Mouse (Mus musculus): ENCODE measurements around the gene Shc1. TPM values are rescaled to one million over a fixed set of nuclear protein-coding genes. Genes with fewer than 3 reads are reported as not detected.
"Not testable (repeated sequence)": the region's sequence is repeated elsewhere in the genome, so short reads cannot be mapped to it uniquely, and the experiment has no call there.

Shc1 gene
- polyA plus RNA-seq, 1 experiment, result 87.7 TPM

DNA sequence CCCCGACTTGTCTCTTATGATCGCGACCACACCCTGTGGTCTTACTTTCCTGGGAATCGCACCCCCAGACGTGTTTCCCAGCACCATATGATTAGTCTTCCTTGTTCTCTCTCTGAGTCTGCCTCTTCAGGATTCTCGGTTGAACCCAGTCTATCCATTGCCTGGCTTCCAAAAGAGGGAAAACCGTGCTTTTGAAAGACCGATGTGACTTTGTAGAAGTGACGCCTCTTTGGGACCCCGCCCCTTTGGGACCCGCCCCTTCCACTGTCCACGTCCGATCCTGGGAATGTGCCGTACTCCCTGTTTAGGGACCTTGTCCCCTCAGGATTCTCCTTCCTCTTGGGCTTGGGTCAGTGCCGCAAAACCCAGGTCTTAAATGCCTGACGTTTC lies 613 bp downstream of the Shc1 start:
- no peak for DNase-seq (ENCODE audit: low spot score)

GRCm38 (mm10) chr3:89419571-89419970 lies 1.3 kb downstream of the Shc1 start:
- no peak for DNase-seq (ENCODE audit: low spot score)

- no peak for DNase-seq (ENCODE audit: low spot score)
Observed at GRCm38 (mm10) chr3:89419981-89420380, 1.7 kb downstream of the Shc1 start.

DNA sequence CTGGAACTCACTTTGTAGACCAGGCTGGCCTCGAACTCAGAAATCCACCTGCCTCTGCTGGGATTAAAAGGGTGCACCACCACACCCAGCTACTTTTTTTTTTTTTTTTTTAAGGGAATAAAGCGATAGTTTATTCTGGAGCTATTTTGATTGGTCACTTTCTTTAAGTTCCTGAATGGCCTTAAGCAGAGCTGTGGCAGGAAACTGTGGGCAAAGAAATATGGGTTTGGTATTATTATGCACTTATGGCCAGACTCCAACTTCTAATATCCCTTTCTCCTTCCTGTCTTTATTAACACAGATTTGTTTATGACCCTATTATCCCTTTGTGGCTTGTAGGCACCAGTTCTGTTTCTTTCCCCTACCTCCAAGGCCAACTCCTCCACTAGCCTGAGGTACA lies 2.2 kb downstream of the Shc1 start:
- DNase-seq (ENCODE audit: low spot score), result no peak

DNA sequence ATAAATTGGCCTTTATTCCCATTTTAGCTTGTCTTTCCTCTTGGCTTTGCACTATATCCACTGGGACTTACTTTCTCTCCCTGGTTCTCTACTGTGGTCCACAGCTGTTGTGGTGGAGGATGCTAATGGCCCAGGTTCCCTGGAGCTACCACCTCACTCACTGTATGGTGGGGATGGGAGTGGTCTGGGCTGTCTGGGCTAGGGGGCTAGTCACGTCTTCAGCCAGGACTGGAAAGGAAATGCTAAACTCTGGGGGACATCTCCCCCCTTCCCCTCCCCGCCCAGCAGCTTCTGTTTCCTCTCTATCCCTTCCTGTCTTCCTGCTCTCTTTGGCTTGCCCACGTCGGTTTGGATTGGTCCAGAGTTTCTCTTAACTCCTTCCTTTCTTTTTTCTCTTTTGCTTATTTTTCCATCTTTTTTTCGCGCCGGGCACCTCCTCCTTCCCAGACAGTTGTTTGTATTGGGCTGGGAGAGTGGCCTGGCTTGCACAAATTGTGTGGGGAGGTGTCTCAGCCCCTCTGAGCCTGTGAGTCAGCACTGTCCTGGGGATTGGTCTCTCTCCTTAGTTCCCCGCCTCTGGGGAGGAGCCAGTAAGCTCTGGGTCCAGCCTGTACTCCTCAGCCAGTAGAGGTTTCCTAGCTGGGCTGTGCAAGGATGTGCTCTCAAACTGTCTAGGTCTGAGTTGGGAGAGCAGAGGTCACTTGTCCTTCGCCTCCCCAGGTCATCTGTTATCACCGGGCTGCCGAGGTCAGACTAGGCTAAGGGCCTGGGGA lies 2.9 kb downstream of the Shc1 start:
- DNase-seq (ENCODE audit: low spot score), result peak; percentile 52

DNA sequence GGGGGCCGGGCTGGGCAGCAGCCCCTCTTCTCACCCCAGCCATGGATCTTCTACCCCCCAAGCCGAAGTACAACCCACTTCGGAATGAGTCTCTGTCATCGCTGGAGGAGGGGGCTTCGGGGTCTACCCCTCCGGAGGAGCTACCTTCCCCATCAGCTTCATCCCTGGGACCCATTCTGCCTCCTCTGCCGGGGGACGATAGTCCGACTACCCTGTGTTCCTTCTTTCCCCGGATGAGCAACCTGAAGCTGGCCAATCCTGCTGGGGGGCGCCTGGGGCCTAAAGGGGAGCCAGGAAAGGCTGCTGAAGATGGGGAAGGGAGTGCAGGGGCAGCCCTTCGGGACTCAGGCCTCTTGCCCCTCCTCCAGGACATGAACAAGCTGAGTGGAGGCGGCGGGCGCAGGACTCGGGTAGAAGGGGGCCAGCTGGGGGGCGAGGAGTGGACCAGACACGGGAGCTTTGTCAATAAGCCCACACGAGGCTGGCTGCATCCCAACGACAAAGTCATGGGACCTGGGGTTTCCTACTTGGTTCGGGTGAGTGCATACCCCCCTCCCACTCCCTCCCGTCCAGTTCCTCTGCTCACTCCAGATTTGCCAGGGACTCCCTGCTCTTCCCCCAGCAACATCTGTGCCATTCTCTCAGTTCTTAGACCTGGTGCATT lies 3.7 kb downstream of the Shc1 start:
- DNase-seq (ENCODE audit: low spot score), result no peak

DNA sequence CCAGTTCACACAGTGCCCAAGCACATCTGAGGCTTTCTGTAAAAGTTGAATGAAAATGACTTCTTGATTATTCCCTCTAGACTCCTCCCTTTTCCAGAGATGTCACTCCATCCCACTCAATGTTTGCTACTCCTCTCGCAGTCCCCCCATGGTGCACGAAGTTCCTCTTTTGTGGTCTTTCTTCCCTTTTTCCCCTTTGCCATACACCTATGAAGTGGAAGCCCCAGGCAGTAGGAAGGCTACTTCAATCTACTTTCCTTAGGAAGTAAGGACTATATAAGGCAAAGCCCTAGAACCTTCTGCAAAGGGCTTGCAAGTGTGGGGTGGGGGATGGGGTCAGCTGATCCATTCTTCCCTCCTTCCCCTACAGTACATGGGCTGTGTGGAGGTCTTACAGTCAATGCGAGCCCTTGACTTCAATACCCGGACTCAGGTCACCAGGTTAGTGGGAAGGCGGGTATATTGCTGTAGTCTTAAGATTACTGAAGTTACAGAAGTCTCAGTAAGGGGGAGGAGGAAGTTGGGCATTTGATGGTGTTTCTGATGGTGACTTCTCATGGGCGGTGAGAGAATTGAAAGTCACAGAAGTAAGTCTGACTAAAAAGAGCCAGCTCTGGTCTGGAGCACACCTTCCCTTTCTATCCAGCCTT lies 4.4 kb downstream of the Shc1 start:
- DNase-seq (ENCODE audit: low spot score), result no peak

DNA sequence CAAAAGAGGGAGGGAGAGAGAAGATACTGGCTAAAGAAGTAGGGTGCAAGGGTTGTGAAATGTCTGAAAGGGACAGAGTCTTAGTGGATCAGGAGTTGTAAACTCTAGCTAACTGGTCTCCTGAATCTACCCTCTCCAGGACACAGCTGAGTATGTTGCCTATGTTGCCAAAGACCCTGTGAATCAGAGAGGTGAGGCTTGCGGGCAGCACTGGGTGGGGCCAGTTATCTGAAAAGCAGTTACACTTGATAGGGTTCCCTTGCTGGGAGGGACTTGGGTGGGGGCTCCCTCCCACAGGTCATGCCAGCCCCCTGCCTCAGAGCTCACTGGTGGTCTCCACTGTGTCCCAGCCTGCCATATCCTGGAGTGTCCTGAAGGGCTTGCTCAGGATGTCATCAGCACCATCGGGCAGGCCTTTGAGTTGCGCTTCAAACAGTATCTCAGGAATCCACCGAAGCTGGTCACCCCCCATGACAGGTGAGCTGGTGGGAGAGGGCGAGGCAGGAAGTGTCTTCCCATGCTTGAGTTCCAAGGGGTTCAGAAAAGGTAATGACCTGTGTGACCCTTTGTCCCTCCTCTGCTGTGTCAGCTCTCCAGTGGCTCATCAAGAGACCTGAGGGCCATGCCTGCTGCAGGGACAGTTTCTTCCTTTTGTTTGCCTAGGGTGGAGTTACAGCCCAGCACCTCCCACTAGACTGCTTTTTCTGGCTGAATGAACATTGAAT lies 6.3 kb downstream of the Shc1 start:
- no peak for DNase-seq (ENCODE audit: low spot score)

DNA sequence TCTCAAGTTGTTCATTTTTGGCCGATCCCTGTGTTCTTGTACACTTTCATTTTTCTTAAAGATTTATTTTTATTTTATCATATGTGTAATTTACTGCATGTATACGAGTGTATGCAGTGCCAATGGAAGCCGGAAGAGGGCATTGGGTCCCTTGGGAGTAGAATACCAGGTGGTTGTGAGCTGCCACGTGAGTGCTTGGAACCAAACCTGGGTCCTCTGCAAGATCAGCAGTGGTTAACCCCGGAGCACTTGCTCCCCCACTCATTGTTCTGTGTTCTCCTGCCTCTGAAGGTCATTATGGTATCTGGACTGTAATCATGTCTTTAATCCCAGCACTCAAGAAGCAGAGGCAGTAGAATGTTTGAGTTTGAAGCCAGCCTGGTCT lies 6.9 kb downstream of the Shc1 start:
- DNase-seq (ENCODE audit: low spot score), result no peak

DNA sequence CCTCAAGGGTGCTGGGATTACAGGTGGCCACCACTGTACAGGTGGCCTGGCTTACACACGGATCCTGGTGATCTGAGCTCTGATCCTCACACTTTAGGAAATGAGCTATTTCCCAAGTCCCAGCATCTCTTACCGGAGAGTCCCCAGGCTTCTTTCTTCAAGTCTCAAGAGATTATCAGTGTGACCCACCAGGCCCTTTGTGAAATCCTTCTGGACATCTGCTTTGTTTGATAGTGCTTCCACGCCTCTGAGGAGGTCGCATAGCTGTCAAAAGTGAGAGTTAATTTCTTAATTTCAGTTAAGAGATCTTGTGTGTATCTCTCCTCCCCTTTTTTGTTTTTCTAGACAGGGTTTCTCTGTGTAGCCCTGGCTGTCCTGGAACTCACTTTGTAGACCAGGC lies 7.6 kb downstream of the Shc1 start:
- no peak for DNase-seq (ENCODE audit: low spot score)

GRCm38 (mm10) chr3:89429021-89429420 lies 10.8 kb downstream of the Shc1 start:
- DNase-seq (ENCODE audit: low spot score), result not testable (repeated sequence)

- DNase-seq (ENCODE audit: low spot score), result peak; percentile 90
Observed at GRCm38 (mm10) chr3:89430171-89431159, 12.2 kb downstream of the Shc1 start, which contains the start of gene Pygo2. Gene Pygo2 (plus strand): TSS chr3:89430214.

- DNase-seq (ENCODE audit: low spot score), result no peak
Observed at GRCm38 (mm10) chr3:89432606-89433005, 14.4 kb downstream of the Shc1 start.

- DNase-seq (ENCODE audit: low spot score), result no peak
Observed at GRCm38 (mm10) chr3:89434532-89434931, 16.3 kb downstream of the Shc1 start.

DNA sequence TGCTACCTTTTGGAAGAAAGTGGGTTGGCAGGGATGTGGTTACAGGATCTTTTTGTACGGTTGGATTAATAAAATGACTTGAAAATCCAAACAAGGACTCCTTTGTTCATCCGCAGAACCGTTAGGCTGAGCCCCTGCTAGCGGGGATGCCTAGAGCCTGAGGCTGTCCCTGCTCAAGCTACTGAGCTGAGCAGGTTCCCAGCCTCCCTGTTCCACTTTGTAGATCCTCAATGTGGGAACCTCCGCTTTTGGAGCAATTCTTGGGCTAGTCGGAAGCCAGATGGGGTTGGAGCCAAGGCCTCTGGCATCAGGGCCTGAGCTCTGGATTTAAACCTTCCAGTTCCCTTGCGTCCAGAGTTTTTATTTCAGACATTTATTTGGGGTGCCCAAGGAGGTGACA lies 16.8 kb downstream of the Shc1 start:
- no peak for DNase-seq (ENCODE audit: low spot score)

- DNase-seq (ENCODE audit: low spot score), result no peak
Observed at GRCm38 (mm10) chr3:89436176-89437113, 18.2 kb downstream of the Shc1 start, which contains the start of gene Pbxip1. Gene Pbxip1 (plus strand): TSS chr3:89436706.

DNA sequence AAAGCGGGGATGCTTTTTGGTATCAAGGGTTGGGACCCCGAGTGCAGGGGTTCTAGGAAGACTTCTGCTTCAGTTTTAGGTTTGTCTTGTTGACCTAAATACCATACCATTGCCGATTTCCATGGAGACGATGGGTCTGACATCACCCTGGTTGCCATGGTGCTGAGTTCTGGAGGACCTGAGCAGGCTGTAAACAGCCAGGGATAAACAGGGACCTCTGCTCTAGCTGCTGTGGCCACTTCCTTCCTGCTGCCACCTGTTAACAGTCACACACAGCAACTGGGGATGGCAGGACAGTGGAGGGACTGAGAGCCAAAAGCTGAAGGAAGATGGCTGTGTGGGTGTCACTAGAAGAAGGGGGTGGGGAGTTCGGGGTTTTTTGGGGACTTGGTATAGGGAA lies 19.0 kb downstream of the Shc1 start:
- no peak for DNase-seq (ENCODE audit: low spot score)

GRCm38 (mm10) chr3:89440691-89441090 lies 22.4 kb downstream of the Shc1 start:
- DNase-seq (ENCODE audit: low spot score), result no peak

DNA sequence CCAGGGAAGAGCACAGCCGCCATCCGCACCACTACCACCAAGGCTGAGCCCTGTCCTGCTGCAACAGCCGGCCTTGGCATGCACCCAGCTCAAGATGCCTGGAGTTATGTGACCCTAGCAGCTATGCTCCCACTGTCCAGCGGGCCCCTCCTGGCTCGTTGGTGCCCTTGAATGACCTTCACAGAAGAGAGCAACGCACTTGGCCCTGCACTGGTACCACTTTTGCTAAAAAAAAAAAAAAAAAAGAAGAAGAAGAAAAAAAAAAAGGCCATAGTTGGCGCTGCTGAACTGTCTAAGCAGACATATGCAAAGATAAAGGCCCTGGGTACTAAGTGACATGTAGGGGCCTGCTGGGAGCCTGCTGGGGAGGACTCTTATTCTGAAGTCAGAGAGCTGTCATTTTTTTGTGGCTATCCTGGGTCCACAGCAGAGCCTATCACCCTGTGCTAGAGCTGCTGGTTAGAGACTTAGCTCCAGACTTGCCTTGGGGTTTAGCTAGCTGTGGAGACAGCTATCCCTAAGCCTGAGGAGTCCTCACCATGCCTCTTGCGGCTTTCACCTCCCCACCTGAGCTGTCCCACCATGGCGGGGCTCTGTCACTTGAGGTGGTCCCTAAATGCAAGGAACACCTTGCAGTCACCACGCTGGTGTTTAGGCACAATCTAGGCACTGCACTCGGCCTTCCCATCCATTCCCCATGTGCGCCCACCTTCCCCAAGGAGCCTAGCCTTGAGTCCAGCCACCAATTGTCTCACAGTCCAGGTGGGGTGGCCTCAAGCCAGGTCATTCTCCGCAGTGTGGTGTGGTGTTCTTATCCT lies 30.7 kb downstream of the Shc1 start:
- no peak for DNase-seq (ENCODE audit: low spot score)
